Mouse (Mus musculus) MEL (cell line): Measurements from ENCODE around the gene Arl15. TPM values are rescaled to one million over a fixed set of nuclear protein-coding genes. Genes with fewer than 3 reads are reported as not detected.
A peak's percentile ranks its signal among the peaks of the same experiment; 100 is the strongest.

Experiments
- DNase-seq: peaks from one replicate; pipeline ENCODE4 v3.0.0; 2011; ENCODE audit warnings: low read depth, low spot score
- H3K27ac ChIP-seq: 2 replicates; pipeline ENCODE4 v1.5.1; 2012; ENCODE audit warnings: low read depth, mild to moderate bottlenecking, control low read depth, low read length, moderate library complexity; ENCODE audit not compliant: control insufficient read depth
- H3K27me3 ChIP-seq, 2 experiments: fragments of 150-350 bp in 1 of 2; sonication (generic) in 1 of 2; 2 replicates each; pipeline ENCODE4 v1.6.1; 2012; ENCODE audit warnings: low read length in 2 of 2, mild to moderate bottlenecking in 2 of 2, improper control_type of control experiment in 1 of 2, moderate library complexity in 1 of 2; ENCODE audit not compliant: insufficient read depth in 2 of 2, control insufficient read depth in 1 of 2
- H3K36me3 ChIP-seq, 2 experiments: 2 replicates each; pipeline ENCODE4 v1.6.1; 2012 to 2014; ENCODE audit warnings: low read length in 2 of 2, improper control_type of control experiment in 1 of 2, inconsistent platforms in 1 of 2, mild to moderate bottlenecking in 1 of 2; ENCODE audit not compliant: insufficient read depth in 2 of 2, control insufficient read depth in 1 of 2
- H3K4me1 ChIP-seq, 2 experiments: fragments of 150-350 bp in 1 of 2; sonication (generic) in 1 of 2; 2 replicates each; pipeline ENCODE4 v1.6.1; 2012; ENCODE audit warnings: low read length in 2 of 2, improper control_type of control experiment in 1 of 2, mild to moderate bottlenecking in 1 of 2; ENCODE audit not compliant: insufficient read depth in 2 of 2, control insufficient read depth in 1 of 2
- H3K4me3 ChIP-seq, 2 experiments: fragments of 150-350 bp in 1 of 2; sonication (generic) in 1 of 2; 2 replicates each; pipeline ENCODE4 v1.5.1; 2012; ENCODE audit warnings: low read depth in 2 of 2, low read length in 2 of 2, mild to moderate bottlenecking in 2 of 2, moderate library complexity in 2 of 2, control low read depth in 1 of 2, improper control_type of control experiment in 1 of 2; ENCODE audit not compliant: control insufficient read depth in 1 of 2, insufficient read depth in 1 of 2
- H3K79me2 ChIP-seq: 2 replicates; pipeline ENCODE4 v1.6.1; 2012; ENCODE audit warnings: mild to moderate bottlenecking, low read length, moderate library complexity; ENCODE audit not compliant: control insufficient read depth, poor library complexity, insufficient read depth
- H3K9ac ChIP-seq: 2 replicates; pipeline ENCODE4 v1.6.1; 2012; ENCODE audit warnings: low read depth, mild to moderate bottlenecking, control low read depth, low read length, moderate library complexity; ENCODE audit not compliant: control insufficient read depth, poor library complexity, severe bottlenecking
- H3K9me3 ChIP-seq: fragments of 150-350 bp; sonication (generic); replicated peaks from 2 replicates; pipeline ENCODE4 v1.6.1; 2012; ENCODE audit warnings: mild to moderate bottlenecking, low read length, improper control_type of control experiment, moderate library complexity; ENCODE audit not compliant: insufficient read depth
- BHLHE40 ChIP-seq: IDR thresholded peaks from 2 replicates; pipeline ENCODE4 v1.6.1; 2012; ENCODE audit warnings: low read depth, mild to moderate bottlenecking, inconsistent platforms, low read length, improper control_type of control experiment, borderline replicate concordance
- E2F4 ChIP-seq: IDR thresholded peaks from 2 replicates; pipeline ENCODE4 v1.6.1; 2011; ENCODE audit warnings: low read depth, low read length, improper control_type of control experiment, borderline replicate concordance
- ELF1 ChIP-seq: IDR thresholded peaks from 2 replicates; pipeline ENCODE4 v1.6.1; 2014; ENCODE audit warnings: low read depth, mild to moderate bottlenecking, inconsistent platforms, low read length, improper control_type of control experiment, moderate library complexity
- EP300 ChIP-seq, 2 experiments: IDR thresholded peaks; 2 replicates each; pipeline ENCODE4 v1.6.1; 2011; ENCODE audit warnings: improper control_type of control experiment in 2 of 2, low read length in 2 of 2, low read depth in 1 of 2, mild to moderate bottlenecking in 1 of 2
- ETS1 ChIP-seq: IDR thresholded peaks from 2 replicates; pipeline ENCODE4 v1.6.1; 2012; ENCODE audit warnings: low read depth, mild to moderate bottlenecking, inconsistent platforms, low read length, improper control_type of control experiment, moderate library complexity
- GATA1 ChIP-seq: IDR thresholded peaks from 2 replicates; pipeline ENCODE4 v1.6.1; 2011; ENCODE audit warnings: low read depth, low read length, improper control_type of control experiment
- HCFC1 ChIP-seq: IDR thresholded peaks from 2 replicates; pipeline ENCODE4 v1.6.1; 2012; ENCODE audit warnings: low read depth, mild to moderate bottlenecking, inconsistent platforms, low read length, improper control_type of control experiment, moderate library complexity
- KAT2A ChIP-seq: conservative IDR thresholded peaks from 2 replicates; pipeline ENCODE4 v1.6.1; 2012; ENCODE audit warnings: low read depth, low read length, improper control_type of control experiment, inconsistent platforms
- MAFK ChIP-seq: IDR thresholded peaks from 2 replicates; pipeline ENCODE4 v1.6.1; 2011; ENCODE audit warnings: low read depth, mild to moderate bottlenecking, low read length, improper control_type of control experiment, borderline replicate concordance
- MEF2A ChIP-seq: IDR thresholded peaks from 2 replicates; pipeline ENCODE4 v1.6.1; 2014; ENCODE audit warnings: low read depth, mild to moderate bottlenecking, inconsistent platforms, low read length, improper control_type of control experiment; ENCODE audit not compliant: poor library complexity, insufficient replicate concordance, severe bottlenecking; ENCODE audit errors: extremely low read depth
- MXI1 ChIP-seq: IDR thresholded peaks from 2 replicates; pipeline ENCODE4 v1.6.1; 2011; ENCODE audit warnings: mild to moderate bottlenecking, low read depth, low read length, improper control_type of control experiment
- MYB ChIP-seq: IDR thresholded peaks from 2 replicates; pipeline ENCODE4 v1.6.1; 2011; ENCODE audit warnings: mild to moderate bottlenecking, low read depth, low read length, improper control_type of control experiment
- POLR2AphosphoS2 ChIP-seq: IDR thresholded peaks from 2 replicates; pipeline ENCODE4 v1.6.1; 2011; ENCODE audit warnings: low read length, improper control_type of control experiment
- POLR2AphosphoS5 ChIP-seq: IDR thresholded peaks from 2 replicates; pipeline ENCODE4 v1.6.1; 2012; ENCODE audit warnings: low read depth, borderline replicate concordance, mild to moderate bottlenecking, inconsistent platforms, low read length, moderate library complexity, mixed read lengths
- RAD21 ChIP-seq: IDR thresholded peaks from 2 replicates; pipeline ENCODE4 v1.6.1; 2011; ENCODE audit warnings: mild to moderate bottlenecking, low read depth, low read length, improper control_type of control experiment
- RCOR1 ChIP-seq: IDR thresholded peaks from 2 replicates; pipeline ENCODE4 v1.6.1; 2012; ENCODE audit warnings: low read depth, mild to moderate bottlenecking, inconsistent platforms, low read length, improper control_type of control experiment
- SIN3A ChIP-seq: IDR thresholded peaks from 2 replicates; pipeline ENCODE4 v1.6.1; 2012; ENCODE audit warnings: low read length, improper control_type of control experiment, inconsistent platforms
- TAL1 ChIP-seq: IDR thresholded peaks from 2 replicates; pipeline ENCODE4 v1.6.1; 2012; ENCODE audit warnings: mild to moderate bottlenecking, inconsistent platforms, low read length, moderate library complexity, mixed read lengths
- TBP ChIP-seq: IDR thresholded peaks from 2 replicates; pipeline ENCODE4 v1.8.0; 2011; ENCODE audit warnings: low read depth, low read length, improper control_type of control experiment
- TCF12 ChIP-seq: IDR thresholded peaks from 2 replicates; pipeline ENCODE4 v1.6.1; 2014; ENCODE audit warnings: low read depth, mild to moderate bottlenecking, inconsistent platforms, low read length, improper control_type of control experiment, moderate library complexity
- UBTF ChIP-seq: IDR thresholded peaks from 2 replicates; pipeline ENCODE4 v1.6.1; 2012; ENCODE audit warnings: low read depth, mild to moderate bottlenecking, inconsistent platforms, low read length, improper control_type of control experiment, moderate library complexity, borderline replicate concordance; ENCODE audit not compliant: insufficient read depth
- USF1 ChIP-seq: IDR thresholded peaks from 2 replicates; pipeline ENCODE4 v1.6.1; 2014; ENCODE audit warnings: low read depth, mild to moderate bottlenecking, inconsistent platforms, low read length, improper control_type of control experiment, moderate library complexity
- ZKSCAN1 ChIP-seq: IDR thresholded peaks from 2 replicates; pipeline ENCODE4 v1.6.1; 2012; ENCODE audit warnings: low read depth, mild to moderate bottlenecking, inconsistent platforms, low read length, improper control_type of control experiment, moderate library complexity
- ZNF384 ChIP-seq: IDR thresholded peaks from 2 replicates; pipeline ENCODE4 v1.6.1; 2012; ENCODE audit warnings: low read depth, mild to moderate bottlenecking, inconsistent platforms, low read length, improper control_type of control experiment
- polyA plus RNA-seq, 2 experiments: library from polyadenylated mRNA; stranded (reverse) in 1 of 2; unstranded in 1 of 2; fragments of >175 nt in 1 of 2; fragments of >200 nt in 1 of 2; gene quantifications; 2 replicates each; pipeline versions ENCODE4 v1.2.1 to v1.2.4; 2012; ENCODE audit warnings: low replicate concordance in 2 of 2, low read depth in 1 of 2; ENCODE audit not compliant: insufficient read length in 2 of 2, insufficient read depth in 1 of 2, missing spikeins in 1 of 2
- total RNA-seq: library from RNA; depleted of rRNA; stranded (reverse); fragments of 300-350 nt; gene quantifications from 2 replicates; pipeline ENCODE4 v1.2.3, GENCODE M21; 2012

The Arl15 gene
- total and polyA plus RNA-seq, 3 experiments, result 3.6 to 5.8 TPM; not detected in 1

GRCm38 (mm10) chr13:113897498-113897897 is 103.2 kb downstream of the Arl15 start:
- H3K9ac ChIP-seq, result no peak overlapping the region
- H3K9me3 ChIP-seq, result no peaks in the 10 kb centered on the region
- no peak overlapping the region for H3K4me3 ChIP-seq
- H3K4me1 ChIP-seq, result peaks cover 7 to 10% of the 10 kb centered on the region in 2 experiments
- TF ChIP-seq USF1 (no peak), TAL1 (no peak), MAFK (no peak), E2F4 (no peak), MYB (no peak), TCF12 (no peak), RAD21 (no peak), UBTF (no peak), ZNF384 (no peak)
- TF ChIP-seq, all 39 proteins: peak for 0
- peaks cover 0 to 11% of the 10 kb centered on the region in 2 experiments; a peak in 2 of 4 replicates for H3K36me3 ChIP-seq
- H3K79me2 ChIP-seq, result no peaks in the 10 kb centered on the region
- DNase-seq, result no peak
- no peak overlapping the region for H3K27ac ChIP-seq
- no peaks in the 10 kb centered on the region for H3K27me3 ChIP-seq

- no peaks in the 10 kb centered on the region for H3K9me3 ChIP-seq
Observed at GRCm38 (mm10) chr13:113897951-113898350, 103.6 kb downstream of the Arl15 start.

GRCm38 (mm10) chr13:113901001-113901545 is 106.8 kb downstream of the Arl15 start:
- Histone ChIP-seq H3K9me3 (no peaks in the 10 kb centered on the region), H3K36me3 (peaks cover 0 to 31% of the 10 kb centered on the region in 2 experiments; a peak in 2 of 4 replicates), H3K4me1 (peaks cover 18 to 22% of the 10 kb centered on the region in 2 experiments), H3K27ac (no peak overlapping the region), H3K9ac (no peak overlapping the region), H3K4me3 (no peak overlapping the region), H3K79me2 (no peaks in the 10 kb centered on the region), H3K27me3 (no peaks in the 10 kb centered on the region)
- TF ChIP-seq ETS1 (no peak), RCOR1 (no peak), EP300 (IDR thresholded peaks at IDR 0.05; ENCODE audit: low read depth in 1 of 2, low read length in 2 of 2) (0 out of 4 replicates have a peak, but pooled peaks of 1 of the 2 experiments have one; percentile 13), SIN3A (no peak), GATA1 (0 out of 2 replicates have a peak, but pooled peaks have one; percentile 32), TCF12 (no peak), USF1 (no peak), TBP (no peak), ZKSCAN1 (no peak)
- no peak for DNase-seq

More at GRCm38 (mm10) chr13:113897951-113898350, 103.6 kb downstream of the Arl15 start:
- Histone ChIP-seq H3K4me1 (peaks cover 10 to 12% of the 10 kb centered on the region in 2 experiments), H3K4me3 (no peak overlapping the region), H3K9ac (no peak overlapping the region), H3K79me2 (no peaks in the 10 kb centered on the region), H3K27me3 (no peaks in the 10 kb centered on the region), H3K27ac (no peak overlapping the region), H3K36me3 (peaks cover 0 to 16% of the 10 kb centered on the region in 2 experiments; a peak in 2 of 4 replicates)
- no peak for TF ChIP-seq TCF12
- no peak for TF ChIP-seq BHLHE40
- no peak for TF ChIP-seq MEF2A
- no peak for TF ChIP-seq MXI1
- no peak for TF ChIP-seq POLR2AphosphoS5
- no peak for TF ChIP-seq RAD21
- TF ChIP-seq USF1, result no peak
- TF ChIP-seq KAT2A, result no peak
- no peak for TF ChIP-seq MYB
- TF ChIP-seq ELF1, result no peak
- TF ChIP-seq HCFC1, result no peak
- TF ChIP-seq POLR2AphosphoS2, result no peak
- DNase-seq, result no peak
